Mouse (Mus musculus) liver, embryonic 14.5 days (tissue): ENCODE data around the gene Hnf1a. TPM values are rescaled to one million over a fixed set of nuclear protein-coding genes. Genes with fewer than 3 reads are reported as not detected.
A peak's percentile ranks its signal among the peaks of the same experiment; 100 is the strongest.

ENCODE experiments used
- ATAC-seq: fragments of 200-750 bp; cut with Nextera tagmentation; 2 replicates; pipeline ENCODE4 v1.8.0; 2017; ENCODE audit warnings: moderate number of reproducible peaks, mild to moderate bottlenecking, moderate library complexity; ENCODE audit not compliant: insufficient read depth
- DNase-seq, 3 experiments: peaks; one replicate each; pipeline ENCODE4 v3.0.0-alpha.2; 2012 to 2013; ENCODE audit warnings: low read depth in 3 of 3, low spot score in 3 of 3
- H3K27ac ChIP-seq: fragments of 300-500 bp; sonication (generic); 2 replicates; pipeline ENCODE4 v1.5.1; 2014; ENCODE audit warnings: moderate library complexity, mild to moderate bottlenecking, control low read depth, inconsistent platforms
- H3K27me3 ChIP-seq: fragments of 300-500 bp; sonication (generic); 2 replicates; pipeline ENCODE4 v1.6.1; 2014; ENCODE audit warnings: mild to moderate bottlenecking, low read length, moderate library complexity; ENCODE audit not compliant: control insufficient read depth, insufficient read depth
- H3K36me3 ChIP-seq: fragments of 300-500 bp; sonication (generic); replicated peaks from 2 replicates; pipeline ENCODE4 v1.6.1; 2014; ENCODE audit warnings: low read depth; ENCODE audit not compliant: control insufficient read depth, insufficient read depth
- H3K4me1 ChIP-seq, 2 experiments: fragments of 200-500 bp in 1 of 2; fragments of 300-500 bp in 1 of 2; sonication (generic) in 1 of 2; replicated peaks; 2 replicates each; pipeline ENCODE4 v1.6.1; 2012 to 2014; ENCODE audit warnings: antibody characterized with exemption in 1 of 2, inconsistent platforms in 1 of 2, low read length in 1 of 2; ENCODE audit not compliant: control insufficient read depth in 2 of 2, insufficient read depth in 2 of 2
- H3K4me2 ChIP-seq: fragments of 300-500 bp; sonication (generic); 2 replicates; pipeline ENCODE4 v1.6.1; 2014; ENCODE audit warnings: low read depth, mild to moderate bottlenecking, control low read depth, moderate library complexity
- H3K4me3 ChIP-seq, 2 experiments: fragments of 200-500 bp in 1 of 2; fragments of 300-500 bp in 1 of 2; sonication (generic) in 1 of 2; 2 replicates each; pipeline ENCODE4 v1.5.1; 2012 to 2014; ENCODE audit warnings: low read depth in 2 of 2, low read length in 2 of 2, mild to moderate bottlenecking in 2 of 2, control low read depth in 1 of 2, inconsistent platforms in 1 of 2, moderate library complexity in 1 of 2; ENCODE audit not compliant: insufficient read depth in 1 of 2
- H3K9ac ChIP-seq: fragments of 300-500 bp; sonication (generic); replicated peaks from 2 replicates; pipeline ENCODE4 v1.6.1; 2014; ENCODE audit warnings: mild to moderate bottlenecking, control low read depth, moderate library complexity
- H3K9me3 ChIP-seq: fragments of 300-500 bp; sonication (generic); 2 replicates; pipeline ENCODE4 v1.6.1; 2016; ENCODE audit warnings: low read length, mixed read lengths; ENCODE audit not compliant: control insufficient read depth
- CTCF ChIP-seq: IDR thresholded peaks from 2 replicates; pipeline ENCODE4 v1.5.1; 2016; ENCODE audit warnings: antibody characterized with exemption, low read depth, control low read depth
- EP300 ChIP-seq: IDR thresholded peaks from 2 replicates; pipeline ENCODE4 v1.6.1; 2016; ENCODE audit warnings: antibody characterized with exemption, low read depth
- WGBS: fragments of 180-500 bp; shearing (Covaris S2); extraction: QIAGEN DNeasy Blood & Tissue Kit; methylation state at CpG from one replicate; pipeline ENCODE4 v1.1.7; 2014; ENCODE audit not compliant: insufficient replicate concordance; 5-methylcytosine and 5-hydroxymethylcytosine counted together
- polyA plus RNA-seq, 2 experiments: library from polyadenylated mRNA; depleted of rRNA in 1 of 2; stranded (reverse) in 1 of 2; unstranded in 1 of 2; fragments of >200 nt; fragmentation: Nextera tagmentation in 1 of 2; extraction: Ambion mirVana in 1 of 2; gene quantifications; 2 replicates each; pipeline versions ENCODE4 v1.2.1 to v1.2.3; 2012 to 2014

Hnf1a gene
- polyA plus RNA-seq (2012; rRNA removed) (1.2 and 1.6 TPM in 2 replicates), polyA plus RNA-seq (2014; fragmentation: Nextera tagmentation; extraction: Ambion mirVana) (0.86 and 1.5 TPM in 2 replicates)

GRCm38 (mm10) chr5:114970824-114971227 is at the start of gene Hnf1a:
Gene Hnf1a, minus strand, starts transcription at chr5:114971094.
- H3K27ac ChIP-seq, result no peak within 1 kb of the TSS
- DNase-seq (no peak), ATAC-seq (peak; percentile 62; the same call in 1 of the 2 replicates)
- TF ChIP-seq EP300 (no peak), CTCF (no peak)
- H3K27me3 ChIP-seq, result no peaks in the 10 kb centered on the region
- peak within 1 kb of the TSS; percentile 40 for H3K9ac ChIP-seq
- WGBS, result 71% methylated on average over 17 of the region's 17 CpGs
- H3K4me1 ChIP-seq, result peaks cover 0 to 1% of the 10 kb centered on the region in 2 experiments; a peak in 1 of 4 replicates
- H3K9me3 ChIP-seq, result no peaks in the 10 kb centered on the region
- H3K4me3 ChIP-seq, result peak within 1 kb of the TSS; percentile 46 to 54
- peak within 1 kb of the TSS; percentile 28 for H3K4me2 ChIP-seq
- H3K36me3 ChIP-seq, result no peaks in the 10 kb centered on the region

- TF ChIP-seq CTCF (no peak), EP300 (no peak)
- Histone ChIP-seq H3K9me3 (no peaks in the 10 kb centered on the region), H3K4me2 (peak overlapping the region; percentile 61), H3K36me3 (no peaks in the 10 kb centered on the region), H3K9ac (peak overlapping the region; percentile 28), H3K27me3 (no peaks in the 10 kb centered on the region), H3K4me3 (peak overlapping the region; percentile 10 to 49), H3K4me1 (peaks cover 41 to 42% of the 10 kb centered on the region in 2 experiments), H3K27ac (peak overlapping the region; percentile 54)
- DNase-seq (no peak), ATAC-seq (peak; percentile 46; the same call in 1 of the 2 replicates)
- 4% methylated on average over 4 of the region's 4 CpGs for WGBS
Measured at GRCm38 (mm10) chr5:115018813-115019212, 47.9 kb upstream of the Hnf1a start.

DNA sequence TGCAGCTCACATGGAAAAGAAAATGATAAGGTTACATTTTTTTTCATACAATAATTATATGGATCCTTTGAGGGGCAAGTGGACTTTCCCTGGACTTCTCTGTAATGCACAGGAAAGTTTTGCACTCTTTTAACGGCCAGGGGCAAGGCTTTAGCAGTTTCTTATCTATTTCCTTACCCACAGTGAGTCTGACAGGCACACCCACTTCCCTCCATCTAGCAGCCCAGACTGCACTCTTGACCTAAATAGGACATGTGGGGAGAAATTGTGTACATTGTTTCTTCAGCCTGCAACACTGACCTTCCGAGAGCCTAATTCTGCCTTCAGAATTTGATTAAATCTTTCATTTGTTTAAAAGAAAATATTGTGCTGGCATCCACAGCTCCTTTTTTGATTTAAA is 47.4 kb upstream of the Hnf1a start:
- ATAC-seq (peak; percentile 81), DNase-seq (peak in 2 of 3 experiments; percentile 59 to 65)
- H3K4me2 ChIP-seq, result peak overlapping the region; percentile 61
- peak overlapping the region; percentile 54 for H3K27ac ChIP-seq
- WGBS, result 2% methylated on average over 2 of the region's 2 CpGs
- H3K4me3 ChIP-seq, result peak overlapping the region in 1 of 2 experiments; percentile 10; a peak in 2 of 4 replicates
- peaks cover 44 to 48% of the 10 kb centered on the region in 2 experiments for H3K4me1 ChIP-seq
- H3K27me3 ChIP-seq, result no peaks in the 10 kb centered on the region
- TF ChIP-seq EP300, result peak; percentile 43
- no peak for TF ChIP-seq CTCF
- no peaks in the 10 kb centered on the region for H3K36me3 ChIP-seq
- H3K9ac ChIP-seq, result peak overlapping the region; percentile 28
- H3K9me3 ChIP-seq, result no peaks in the 10 kb centered on the region

GRCm38 (mm10) chr5:115015121-115015520 is 44.2 kb upstream of the Hnf1a start:
- Histone ChIP-seq H3K4me2 (peak overlapping the region; percentile 33; the same call in 1 of the 2 replicates), H3K4me1 (peaks cover 55 to 62% of the 10 kb centered on the region in 2 experiments), H3K27me3 (no peaks in the 10 kb centered on the region), H3K36me3 (no peaks in the 10 kb centered on the region), H3K4me3 (no peak overlapping the region), H3K9ac (no peak overlapping the region), H3K9me3 (no peaks in the 10 kb centered on the region), H3K27ac (no peak overlapping the region)
- 39% methylated on average over 4 of the region's 4 CpGs for WGBS
- no peak for ATAC-seq
- TF ChIP-seq CTCF (no peak), EP300 (no peak)
- no peak for DNase-seq

DNA sequence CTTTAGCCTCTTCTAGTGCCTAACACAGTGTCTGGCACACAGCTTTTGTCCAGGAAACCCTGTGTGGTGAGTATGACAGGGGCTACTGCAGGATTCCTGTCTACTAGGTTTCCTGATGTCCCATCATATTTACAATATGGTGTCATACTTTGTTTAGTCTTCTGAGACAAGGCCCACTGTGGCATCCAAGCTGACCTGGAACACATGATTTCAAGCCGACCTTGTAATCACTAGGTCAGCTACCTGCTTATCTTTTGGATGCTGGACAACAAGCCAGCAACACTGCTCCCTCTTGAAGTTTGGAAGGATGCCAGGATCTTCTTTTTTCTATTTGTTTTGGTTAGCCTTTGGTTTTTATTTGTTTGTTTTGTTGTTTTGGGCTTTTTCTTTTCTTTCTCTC is 43.7 kb upstream of the Hnf1a start:
- peak overlapping the region; percentile 4 for H3K27ac ChIP-seq
- H3K4me2 ChIP-seq, result peak overlapping the region; percentile 37
- DNase-seq (no peak), ATAC-seq (no peak)
- no peaks in the 10 kb centered on the region for H3K9me3 ChIP-seq
- H3K4me3 ChIP-seq, result no peak overlapping the region
- 0% methylated on average over 1 of the region's 1 CpGs for WGBS
- peaks cover 58 to 67% of the 10 kb centered on the region in 2 experiments for H3K4me1 ChIP-seq
- no peaks in the 10 kb centered on the region for H3K36me3 ChIP-seq
- H3K27me3 ChIP-seq, result no peaks in the 10 kb centered on the region
- no peak for TF ChIP-seq EP300
- no peak for TF ChIP-seq CTCF
- H3K9ac ChIP-seq, result no peak overlapping the region; the same call in 1 of the 2 replicates
